ENCODE assay signal across 8 mouse cellular contexts in genomic region chr8:120534504-120535368, GRCm38 (mm10). TPM values are rescaled to one million over a fixed set of nuclear protein-coding genes. Genes with fewer than 3 reads are reported as not detected.
DNase-seq lines count a peak whose midpoint lies in the region; ATAC-seq lines count a peak whose summit lies in the region.

No protein-coding gene starts in this region.

- peak overlapping the region; percentile 86 for H3K27ac ChIP-seq in hindbrain, embryonic 12.5 days

- WGBS in hindbrain, embryonic 12.5 days = 3% methylated on average over 14 of the region's 14 CpGs

- H3K4me2 ChIP-seq in hindbrain, embryonic 12.5 days (replicated peaks) = peak overlapping the region; percentile 87

- DNase-seq in MN1 (ENCODE audit: low spot score) = peak; percentile 95
- DNase-seq in cerebellum, adult 9-10 months = peak; percentile 95
- peak; percentile 86 for DNase-seq in forelimb bud, embryonic 11.5 days (ENCODE audit: low read depth, low spot score)
- DNase-seq in layer of hippocampus, postnatal 14 days (ENCODE audit: low spot score in 2 of 2) = peak; percentile 82 to 86
- peak; percentile 89 to 90 for DNase-seq in lung, postnatal 4 days
- peak; percentile 82 for DNase-seq in retina, postnatal 7 days (ENCODE audit: low read depth, low spot score)
- peak; percentile 68 for DNase-seq in urinary bladder, adult 2 months (ENCODE audit: low spot score)

- H3K4me3 ChIP-seq in hindbrain, embryonic 12.5 days = no peak overlapping the region

- ATAC-seq in hindbrain, embryonic 12.5 days (ENCODE audit: low FRiP score) = peak; percentile 66

- H3K9ac ChIP-seq in hindbrain, embryonic 12.5 days = peak overlapping the region; percentile 42; the same call in 1 of the 2 replicates

- no peaks in the 10 kb centered on the region for H3K9me3 ChIP-seq in hindbrain, embryonic 12.5 days (replicated peaks)

- H3K36me3 ChIP-seq in hindbrain, embryonic 12.5 days = no peaks in the 10 kb centered on the region

- H3K4me1 ChIP-seq in hindbrain, embryonic 12.5 days = peaks cover 88% of the 10 kb centered on the region

- peaks cover 8% of the 10 kb centered on the region; the same call in 1 of the 2 replicates for H3K27me3 ChIP-seq in hindbrain, embryonic 12.5 days

RNA-seq across cellular contexts. Expression of gene Gins2, which starts 54.4 kb away (rescaled TPM):
- 49.6 and 65.3 TPM in 2 replicates for polyA plus RNA-seq in hindbrain, embryonic 12.5 days (2016; fragmentation: Nextera tagmentation; extraction: Ambion mirVana)
- 1 to 10 TPM; 2.0 to 3.4 TPM for total RNA-seq in layer of hippocampus, postnatal 14 days (2021)
- 4.0 and 6.4 TPM in 2 replicates for polyA plus RNA-seq in urinary bladder, adult 2 months (2012; rRNA removed)
